Comparison of ENCODE assay signal across 8 mouse cellular contexts in the genomic region with DNA sequence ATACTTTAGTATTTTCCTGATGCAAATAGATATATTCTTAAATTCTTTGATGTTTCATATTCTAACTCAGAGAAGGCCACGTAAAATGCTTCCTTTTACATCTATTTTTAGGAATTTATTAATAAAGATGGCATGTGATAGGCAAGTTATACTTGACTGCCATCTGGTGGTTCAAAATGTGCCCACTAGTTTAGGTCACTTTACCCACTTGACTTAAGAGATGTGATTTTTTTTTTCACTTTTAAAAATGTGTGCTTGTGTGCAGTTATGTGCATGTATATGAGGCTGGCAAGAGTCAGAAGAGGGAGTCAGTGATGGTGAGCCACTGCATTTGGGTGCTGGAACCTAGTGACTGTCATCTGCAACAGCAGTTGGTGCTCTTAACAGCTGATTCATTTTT.
DNase-seq lines count a peak whose midpoint lies in the region; ATAC-seq and TF ChIP-seq lines count a peak whose summit lies in the region.

No protein-coding gene starts in this region.

- H3K4me3 ChIP-seq in forebrain, postnatal 0 days (ENCODE audit: low read depth, low read length) = no peak overlapping the region
- H3K4me3 ChIP-seq in forebrain, embryonic 10.5 days = no peak overlapping the region
- no peak overlapping the region for H3K4me3 ChIP-seq in liver, embryonic 14.5 days (ENCODE audit: insufficient read depth in 1 of 2, low read depth in 2 of 2, low read length in 2 of 2)
- no peak overlapping the region for H3K4me3 ChIP-seq in midbrain, embryonic 16.5 days (ENCODE audit: low read depth, low read length)

- no peaks in the 10 kb centered on the region for H3K36me3 ChIP-seq in forebrain, postnatal 0 days (ENCODE audit: insufficient read depth)
- H3K36me3 ChIP-seq in forebrain, embryonic 10.5 days (replicated peaks) = no peaks in the 10 kb centered on the region
- H3K36me3 ChIP-seq in liver, embryonic 14.5 days (replicated peaks; ENCODE audit: control insufficient read depth, insufficient read depth, low read depth) = no peaks in the 10 kb centered on the region
- H3K36me3 ChIP-seq in midbrain, embryonic 16.5 days (ENCODE audit: control insufficient read depth, insufficient read depth, low read length) = no peaks in the 10 kb centered on the region

- no peak overlapping the region for H3K9ac ChIP-seq in forebrain, postnatal 0 days
- H3K9ac ChIP-seq in liver, embryonic 14.5 days (replicated peaks) = no peak overlapping the region
- H3K9ac ChIP-seq in midbrain, embryonic 16.5 days (ENCODE audit: low read depth, low read length) = no peak overlapping the region

- H3K4me1 ChIP-seq in forebrain, postnatal 0 days (ENCODE audit: insufficient read depth) = no peaks in the 10 kb centered on the region
- H3K4me1 ChIP-seq in forebrain, embryonic 10.5 days = no peaks in the 10 kb centered on the region
- H3K4me1 ChIP-seq in liver, embryonic 14.5 days (replicated peaks; ENCODE audit: control insufficient read depth in 2 of 2, insufficient read depth in 2 of 2, low read length in 1 of 2) = no peaks in the 10 kb centered on the region
- H3K4me1 ChIP-seq in midbrain, embryonic 16.5 days (ENCODE audit: control insufficient read depth, insufficient read depth, low read length) = no peaks in the 10 kb centered on the region

- no peak overlapping the region for H3K27ac ChIP-seq in forebrain, postnatal 0 days (ENCODE audit: low read depth, low read length)
- no peak overlapping the region for H3K27ac ChIP-seq in forebrain, embryonic 10.5 days
- H3K27ac ChIP-seq in liver, embryonic 14.5 days = no peak overlapping the region
- H3K27ac ChIP-seq in midbrain, embryonic 16.5 days (ENCODE audit: low read length) = no peak overlapping the region

- peak; percentile 80 for DNase-seq in forebrain, postnatal 0 days
- no peak for DNase-seq in forebrain, embryonic 10.5 days (ENCODE audit: extremely low spot score, low spot score)
- DNase-seq in liver, embryonic 14.5 days (ENCODE audit: low read depth in 3 of 3, low spot score in 3 of 3) = no peak
- no peak for DNase-seq in liver
- DNase-seq in R1 (ENCODE audit: low read depth, low spot score) = peak; percentile 3
- DNase-seq in ovary, postnatal 36 days (ENCODE audit: low spot score) = no peak
- DNase-seq in cerebellum, adult 9-11 months = no peak

- no peaks in the 10 kb centered on the region for H3K9me3 ChIP-seq in forebrain, postnatal 0 days (ENCODE audit: low read length)
- no peaks in the 10 kb centered on the region for H3K9me3 ChIP-seq in forebrain, embryonic 10.5 days
- H3K9me3 ChIP-seq in liver, embryonic 14.5 days (ENCODE audit: control insufficient read depth, low read length) = no peaks in the 10 kb centered on the region
- H3K9me3 ChIP-seq in midbrain, embryonic 16.5 days (replicated peaks; ENCODE audit: control insufficient read depth, low read length, poor library complexity, severe bottlenecking) = 0 out of 2 replicates have a peak, but pooled peaks cover 2% of the 10 kb centered on the region

- peak; percentile 78 for TF ChIP-seq CTCF in forebrain, postnatal 0 days (IDR thresholded peaks at IDR 0.05; ENCODE audit: low read depth)
- peak; percentile 20; the same call in 1 of the 2 replicates for TF ChIP-seq CTCF in liver, embryonic 14.5 days (IDR thresholded peaks at IDR 0.05; ENCODE audit: low read depth)

- no peak overlapping the region for H3K4me2 ChIP-seq in forebrain, postnatal 0 days (ENCODE audit: low read depth)
- no peak overlapping the region for H3K4me2 ChIP-seq in liver, embryonic 14.5 days (ENCODE audit: low read depth)
- H3K4me2 ChIP-seq in midbrain, embryonic 16.5 days (ENCODE audit: low read length) = no peak overlapping the region

- ATAC-seq in forebrain, postnatal 0 days = no peak
- ATAC-seq in liver, embryonic 14.5 days (ENCODE audit: insufficient read depth) = no peak
- peak; percentile 51 for ATAC-seq in midbrain, embryonic 16.5 days

- TF ChIP-seq EP300 in liver, embryonic 14.5 days (IDR thresholded peaks at IDR 0.05; ENCODE audit: low read depth) = no peak

- WGBS in forebrain, postnatal 0 days = 14% methylated on average over 1 of the region's 1 CpGs
- 67% methylated on average over 1 of the region's 1 CpGs for WGBS in forebrain, embryonic 10.5 days
- 30% methylated on average over 1 of the region's 1 CpGs for WGBS in liver, embryonic 14.5 days (ENCODE audit: insufficient replicate concordance)
- WGBS in midbrain, embryonic 16.5 days = 19% methylated on average over 1 of the region's 1 CpGs

- H3K27me3 ChIP-seq in forebrain, postnatal 0 days (ENCODE audit: insufficient read depth, low read length) = no peaks in the 10 kb centered on the region
- H3K27me3 ChIP-seq in forebrain, embryonic 10.5 days (ENCODE audit: poor library complexity, severe bottlenecking) = no peaks in the 10 kb centered on the region
- no peaks in the 10 kb centered on the region for H3K27me3 ChIP-seq in liver, embryonic 14.5 days (ENCODE audit: control insufficient read depth, insufficient read depth, low read length)
- H3K27me3 ChIP-seq in midbrain, embryonic 16.5 days (ENCODE audit: control insufficient read depth, insufficient read depth, low read depth, low read length) = no peaks in the 10 kb centered on the region

Comparison
In these comparisons a context has a peak if more than half of its experiments do, and no peak if none do; other contexts are left out.
1. DNase-seq: peak in forebrain, postnatal 0 days (single experiment) and R1 (single experiment); none in forebrain, embryonic 10.5 days (single experiment), liver, embryonic 14.5 days (0 of 3), liver (single experiment), ovary, postnatal 36 days (single experiment) and cerebellum, adult 9-11 months (single experiment).